Comparison of ENCODE assay signal across 19 mouse cellular contexts in the genomic region with DNA sequence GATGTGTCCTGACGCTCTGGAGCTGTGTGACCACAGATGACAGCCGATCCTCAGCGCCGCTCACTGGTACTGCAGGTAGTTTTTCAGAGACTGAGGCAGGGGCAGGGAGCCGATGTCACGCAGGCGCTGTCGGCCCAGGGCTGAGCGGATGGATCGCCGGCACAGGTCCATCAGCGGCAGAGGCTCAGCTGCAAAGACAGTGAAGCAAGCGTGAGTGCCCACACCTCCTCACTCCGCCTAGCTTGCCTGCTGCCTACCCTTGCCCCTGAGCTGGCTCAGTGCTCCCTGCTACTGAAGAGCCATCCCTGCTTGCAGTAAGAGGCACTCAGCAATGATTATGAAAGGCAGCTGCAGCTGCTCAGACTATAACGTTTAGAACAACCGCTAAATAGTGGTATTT. TPM values are rescaled to one million over a fixed set of nuclear protein-coding genes. Genes with fewer than 3 reads are reported as not detected.
DNase-seq lines count a peak whose midpoint lies in the region; ATAC-seq and TF ChIP-seq lines count a peak whose summit lies in the region.
"Had no signal": no experiment of that assay in that cellular context is flagged by ENCODE, and none has a peak within 500 bp of the region (broad histone marks: within the 10 kb centered on the region; RNA-seq: fewer than 3 reads in every experiment).

No protein-coding gene starts in this region.

- no peak for ATAC-seq in midbrain, embryonic 14.5 days (ENCODE audit: low FRiP score, low TSS enrichment)
- no peak for ATAC-seq in G1E (ENCODE audit: extremely low read depth, insufficient number of reproducible peaks, low FRiP score, poor library complexity, severe bottlenecking)
- ATAC-seq in forebrain, embryonic 14.5 days = peak; percentile 61; the same call in 1 of the 2 replicates
- ATAC-seq in hindbrain, embryonic 16.5 days = no peak
- no peak for ATAC-seq in cerebellum, adult (ENCODE audit: insufficient number of reproducible peaks, low FRiP score, low TSS enrichment)
- ATAC-seq: CD4-positive, CD25-positive, alpha-beta regulatory T cell, adult 4 months had no signal

- TF ChIP-seq CTCF in G1E (IDR thresholded peaks at IDR 0.05; ENCODE audit: low read depth, low read length) = no peak

- 0 out of 2 replicates have a peak, but pooled peaks cover 3% of the 10 kb centered on the region for H3K9me3 ChIP-seq in midbrain, embryonic 14.5 days (ENCODE audit: control insufficient read depth, low read length)
- H3K9me3 ChIP-seq in midbrain, embryonic 10.5 days (replicated peaks) = no peaks in the 10 kb centered on the region; the same call in 1 of the 2 replicates
- H3K9me3 ChIP-seq in G1E (replicated peaks) = peaks cover 3% of the 10 kb centered on the region
- H3K9me3 ChIP-seq in forebrain, embryonic 14.5 days (replicated peaks; ENCODE audit: control insufficient read depth, low read length) = 0 out of 2 replicates have a peak, but pooled peaks cover 5% of the 10 kb centered on the region
- no peaks in the 10 kb centered on the region for H3K9me3 ChIP-seq in hindbrain, embryonic 16.5 days (ENCODE audit: control insufficient read depth, low read length)
- H3K9me3 ChIP-seq: limb, embryonic 15.5 days had no signal

- H3K4me1 ChIP-seq in midbrain, embryonic 14.5 days (ENCODE audit: control insufficient read depth, insufficient read depth, low read length) = no peaks in the 10 kb centered on the region
- peaks cover 18% of the 10 kb centered on the region for H3K4me1 ChIP-seq in midbrain, embryonic 10.5 days
- no peaks in the 10 kb centered on the region; the same call in 1 of the 2 replicates for H3K4me1 ChIP-seq in G1E (ENCODE audit: insufficient read depth, low read depth, low read length)
- no peaks in the 10 kb centered on the region for H3K4me1 ChIP-seq in forebrain, embryonic 14.5 days (ENCODE audit: control insufficient read depth, insufficient read depth, low read length)
- peaks cover 2% of the 10 kb centered on the region; the same call in 1 of the 2 replicates for H3K4me1 ChIP-seq in hindbrain, embryonic 16.5 days (ENCODE audit: control insufficient read depth, insufficient read depth, low read depth, low read length)
- H3K4me1 ChIP-seq: embryonic facial prominence, embryonic 13.5 days had no signal

- DNase-seq in midbrain, embryonic 14.5 days = no peak
- DNase-seq in midbrain, embryonic 10.5 days (ENCODE audit: low spot score) = no peak
- DNase-seq in G1E (ENCODE audit: low spot score) = no peak
- peak; percentile 46 for DNase-seq in forebrain, embryonic 14.5 days (ENCODE audit: low spot score)
- no peak for DNase-seq in cerebellum, adult 9-10 months
- no peak for DNase-seq in frontal cortex, postnatal 25 days (ENCODE audit: low spot score in 2 of 2)
- DNase-seq: adrenal gland, postnatal 25 days; cerebellum, adult 11 months; gastrocnemius, postnatal 36 days; lung, adult 2 months; right cerebral cortex, postnatal 14 days; thymus, postnatal 14 days had no signal

- H3K4me3 ChIP-seq in midbrain, embryonic 14.5 days (replicated peaks; ENCODE audit: low read depth, low read length) = no peak overlapping the region
- H3K4me3 ChIP-seq in midbrain, embryonic 10.5 days = no peak overlapping the region
- peak overlapping the region; percentile 25; the same call in 1 of the 2 replicates for H3K4me3 ChIP-seq in G1E (ENCODE audit: low read depth, low read length)
- no peak overlapping the region for H3K4me3 ChIP-seq in forebrain, embryonic 14.5 days (ENCODE audit: low read depth, low read length)
- no peak overlapping the region for H3K4me3 ChIP-seq in hindbrain, embryonic 16.5 days (ENCODE audit: low read length)
- H3K4me3 ChIP-seq: embryonic facial prominence, embryonic 13.5 days; heart, embryonic 12.5 days; layer of hippocampus, adult 2 months; limb, embryonic 15.5 days had no signal

- H3K36me3 ChIP-seq in midbrain, embryonic 14.5 days (ENCODE audit: control insufficient read depth, insufficient read depth, low read length) = peaks cover 13% of the 10 kb centered on the region; the same call in 1 of the 2 replicates
- peaks cover 90% of the 10 kb centered on the region for H3K36me3 ChIP-seq in midbrain, embryonic 10.5 days
- no peaks in the 10 kb centered on the region for H3K36me3 ChIP-seq in G1E (replicated peaks)
- H3K36me3 ChIP-seq in forebrain, embryonic 14.5 days (ENCODE audit: control insufficient read depth, insufficient read depth, low read length) = peaks cover 25% of the 10 kb centered on the region; the same call in 1 of the 2 replicates
- peaks cover 6% of the 10 kb centered on the region for H3K36me3 ChIP-seq in hindbrain, embryonic 16.5 days (ENCODE audit: control insufficient read depth, insufficient read depth, low read length)
- H3K36me3 ChIP-seq: embryonic facial prominence, embryonic 13.5 days had no signal

- 72% methylated on average over 16 of the region's 16 CpGs for WGBS in midbrain, embryonic 14.5 days
- 82% methylated on average over 16 of the region's 16 CpGs for WGBS in midbrain, embryonic 10.5 days
- WGBS in forebrain, embryonic 14.5 days = 74% methylated on average over 16 of the region's 16 CpGs
- whole genome bisulfite sequencing in hindbrain, embryonic 16.5 days = 69% methylated on average over 16 of the region's 16 CpGs

- H3K4me2 ChIP-seq in midbrain, embryonic 14.5 days (ENCODE audit: low read length) = no peak overlapping the region
- H3K4me2 ChIP-seq in forebrain, embryonic 14.5 days (ENCODE audit: low read length) = no peak overlapping the region
- peak overlapping the region; percentile 21; the same call in 1 of the 2 replicates for H3K4me2 ChIP-seq in hindbrain, embryonic 16.5 days (ENCODE audit: low read length)
- H3K4me2 ChIP-seq: embryonic facial prominence, embryonic 13.5 days; heart, embryonic 12.5 days; limb, embryonic 15.5 days had no signal

- no peaks in the 10 kb centered on the region for H3K27me3 ChIP-seq in midbrain, embryonic 14.5 days (ENCODE audit: control insufficient read depth, insufficient read depth, low read length)
- no peaks in the 10 kb centered on the region for H3K27me3 ChIP-seq in midbrain, embryonic 10.5 days (ENCODE audit: low read depth, poor library complexity, severe bottlenecking)
- no peaks in the 10 kb centered on the region for H3K27me3 ChIP-seq in G1E (ENCODE audit: insufficient read depth, low read length)
- H3K27me3 ChIP-seq in forebrain, embryonic 14.5 days (replicated peaks; ENCODE audit: control insufficient read depth, insufficient read depth, low read length) = no peaks in the 10 kb centered on the region
- no peaks in the 10 kb centered on the region for H3K27me3 ChIP-seq in hindbrain, embryonic 16.5 days (replicated peaks; ENCODE audit: control insufficient read depth, insufficient read depth, low read length)
- H3K27me3 ChIP-seq: embryonic facial prominence, embryonic 13.5 days; limb, embryonic 15.5 days had no signal

- 0 out of 2 replicates have a peak overlapping the region, but pooled peaks have one; percentile 4 for H3K9ac ChIP-seq in midbrain, embryonic 14.5 days (replicated peaks; ENCODE audit: low read length)
- H3K9ac ChIP-seq in forebrain, embryonic 14.5 days (ENCODE audit: low read length) = no peak overlapping the region
- peak overlapping the region; percentile 3 for H3K9ac ChIP-seq in hindbrain, embryonic 16.5 days (ENCODE audit: low read depth, low read length)
- H3K9ac ChIP-seq: embryonic facial prominence, embryonic 13.5 days; heart, embryonic 12.5 days; limb, embryonic 15.5 days had no signal

- peak overlapping the region; percentile 49 for H3K27ac ChIP-seq in midbrain, embryonic 14.5 days (replicated peaks; ENCODE audit: low read depth, low read length)
- no peak overlapping the region; the same call in 1 of the 2 replicates for H3K27ac ChIP-seq in midbrain, embryonic 10.5 days (replicated peaks)
- H3K27ac ChIP-seq in forebrain, embryonic 14.5 days (ENCODE audit: low read depth, low read length) = peak overlapping the region; percentile 23; the same call in 1 of the 2 replicates
- no peak overlapping the region for H3K27ac ChIP-seq in hindbrain, embryonic 16.5 days (ENCODE audit: low read depth, low read length)
- H3K27ac ChIP-seq: embryonic facial prominence, embryonic 13.5 days; layer of hippocampus, adult 2 months; limb, embryonic 15.5 days had no signal

RNA-seq across cellular contexts. Expression of gene Pxylp1, which starts 52.0 kb away (rescaled TPM):
- 52.7 and 66.1 TPM in 2 replicates for polyA plus RNA-seq in midbrain, embryonic 14.5 days (2014; fragmentation: Nextera tagmentation; extraction: Ambion mirVana)
- 49.1 and 56.6 TPM in 2 replicates for polyA plus RNA-seq in midbrain, embryonic 10.5 days (2016; fragmentation: Nextera tagmentation; extraction: Ambion mirVana)
- not detected in 2 replicates for total RNA-seq in G1E (2014; fragmentation: Nextera tagmentation)
- total RNA-seq in G1E (2017) = 0.12 and 0.22 TPM in 2 replicates
- polyA plus RNA-seq in G1E (2012) = not detected in 2 replicates
- 36.7 and 45.4 TPM in 2 replicates for polyA plus RNA-seq in forebrain, embryonic 14.5 days (2014; fragmentation: Nextera tagmentation; extraction: Ambion mirVana)
- polyA plus RNA-seq in hindbrain, embryonic 16.5 days (2015; fragmentation: Nextera tagmentation; extraction: Ambion mirVana) = 30.7 and 37.6 TPM in 2 replicates

Comparison
In these comparisons a context has a peak if more than half of its experiments do, and no peak if none do; other contexts are left out.
1. H3K27ac ChIP-seq: peak in midbrain, embryonic 14.5 days (single experiment) and forebrain, embryonic 14.5 days (single experiment); none in midbrain, embryonic 10.5 days (single experiment) and hindbrain, embryonic 16.5 days (single experiment).
2. RNA of gene Pxylp1, which starts 52.0 kb away (polyA plus RNA-seq): 52.7 to 66.1 TPM in midbrain, embryonic 14.5 days, 49.1 to 56.6 TPM in midbrain, embryonic 10.5 days, 36.7 to 45.4 TPM in forebrain, embryonic 14.5 days and 30.7 to 37.6 TPM in hindbrain, embryonic 16.5 days; not detected in G1E; every median in the first group is over 10 times any median in the second.